Comparison of ENCODE assay signal across 47 mouse cellular contexts in genomic region chr2:69226876-69227275, GRCm38 (mm10). TPM values are rescaled to one million over a fixed set of nuclear protein-coding genes. Genes with fewer than 3 reads are reported as not detected.
"Had no signal": no experiment of that assay in that cellular context is flagged by ENCODE, and none has a peak within 500 bp of the region (broad histone marks: within the 10 kb centered on the region; RNA-seq: fewer than 3 reads in every experiment).

No protein-coding gene starts in this region.

- H3K4me1 ChIP-seq: heart, embryonic 15.5 days; hindbrain, embryonic 12.5 days; intestine, embryonic 15.5 days; kidney, embryonic 15.5 days had no signal

- H3K9ac ChIP-seq: heart, embryonic 12.5 days; heart, embryonic 13.5 days; heart, embryonic 15.5 days; hindbrain, embryonic 12.5 days; hindbrain, embryonic 13.5 days; hindbrain, embryonic 14.5 days; hindbrain, embryonic 15.5 days; intestine, embryonic 15.5 days; kidney, embryonic 15.5 days had no signal

- DNase-seq: heart, postnatal 10 days; heart, postnatal 14 days; heart, postnatal 36 days; heart, postnatal 4 days; kidney, adult 11 months; kidney, adult 18-20 months; kidney, adult 2 months; kidney, adult 8-10 months; kidney, adult 9 months; kidney, postnatal 10 days; kidney, postnatal 14 days; kidney, postnatal 25 days; kidney, postnatal 36 days; kidney, postnatal 4 days; layer of hippocampus, adult 9-11 months; layer of hippocampus, postnatal 36 days had no signal

- H3K9me3 ChIP-seq: heart, embryonic 10.5 days; heart, embryonic 12.5 days; heart, embryonic 13.5 days; heart, embryonic 15.5 days; hindbrain, embryonic 10.5 days; hindbrain, embryonic 12.5 days; hindbrain, embryonic 13.5 days; hindbrain, embryonic 15.5 days; intestine, embryonic 15.5 days; kidney, embryonic 15.5 days had no signal

- H3K4me2 ChIP-seq: heart, embryonic 11.5 days; heart, embryonic 12.5 days; heart, embryonic 13.5 days; heart, embryonic 15.5 days; hindbrain, embryonic 12.5 days; hindbrain, embryonic 13.5 days; hindbrain, embryonic 14.5 days; hindbrain, embryonic 15.5 days; intestine, embryonic 15.5 days; kidney, embryonic 15.5 days had no signal

- H3K27ac ChIP-seq: heart, embryonic 10.5 days; heart, embryonic 13.5 days; heart, embryonic 15.5 days; hindbrain, embryonic 10.5 days; hindbrain, embryonic 12.5 days; hindbrain, embryonic 13.5 days; hindbrain, embryonic 14.5 days; hindbrain, embryonic 15.5 days; hindbrain, postnatal 0 days; intestine, embryonic 15.5 days; kidney, embryonic 15.5 days; kidney, postnatal 0 days; layer of hippocampus, adult 2 months had no signal

- H3K4me3 ChIP-seq: heart, embryonic 10.5 days; heart, embryonic 12.5 days; heart, embryonic 13.5 days; heart, embryonic 15.5 days; hindbrain, embryonic 10.5 days; hindbrain, embryonic 12.5 days; hindbrain, embryonic 13.5 days; hindbrain, embryonic 15.5 days; intestine, embryonic 15.5 days; kidney, embryonic 15.5 days; layer of hippocampus, adult 2 months had no signal

- H3K36me3 ChIP-seq: heart, embryonic 10.5 days; heart, embryonic 12.5 days; heart, embryonic 13.5 days; heart, embryonic 15.5 days; hindbrain, embryonic 10.5 days; hindbrain, embryonic 12.5 days; hindbrain, embryonic 13.5 days; hindbrain, embryonic 15.5 days; intestine, embryonic 15.5 days; kidney, embryonic 15.5 days had no signal

- ATAC-seq: hindbrain, embryonic 16.5 days; hindbrain, postnatal 0 days; inflammation-experienced regulatory T-cells, adult 6 months; intestine, embryonic 15.5 days; intestine, embryonic 16.5 days; intestine, postnatal 0 days had no signal

- H3K27me3 ChIP-seq: heart, embryonic 12.5 days; heart, embryonic 13.5 days; heart, embryonic 15.5 days; hindbrain, embryonic 12.5 days; hindbrain, embryonic 13.5 days; hindbrain, embryonic 15.5 days; intestine, embryonic 15.5 days; kidney, embryonic 15.5 days had no signal

RNA-seq across cellular contexts. Expression of gene G6pc2, which starts 16.0 kb away (rescaled TPM):
- total RNA-seq: heart, adult 8-10 months; heart, postnatal 10 days; heart, postnatal 14 days; heart, postnatal 25 days; heart, postnatal 36 days; heart, postnatal 4 days; hematopoietic stem cell, adult 5-6 weeks; layer of hippocampus, adult 18-20 months; layer of hippocampus, adult 2 months; layer of hippocampus, adult 8-10 months; layer of hippocampus, postnatal 10 days; layer of hippocampus, postnatal 14 days; layer of hippocampus, postnatal 25 days; layer of hippocampus, postnatal 36 days had no signal
- polyA plus RNA-seq: heart, embryonic 10.5 days; heart, embryonic 12.5 days; heart, embryonic 13.5 days; heart, embryonic 14.5 days; heart, embryonic 15.5 days; heart, embryonic 16.5 days; heart, postnatal 0 days; hindbrain, embryonic 10.5 days; inflammation-experienced regulatory T-cells, adult 6 months; intestine, postnatal 0 days; large intestine, adult 2 months had no signal
